Mouse (Mus musculus) cortical plate, adult 2 months (tissue): ENCODE results near the gene Ahnak.

Source experiments
- CTCF ChIP-seq: fragments of 200-500 bp; IDR thresholded peaks from 2 replicates; pipeline ENCODE4 v1.5.1; 2011; ENCODE audit warnings: mild to moderate bottlenecking, control low read depth, low read length; ENCODE audit not compliant: insufficient read depth; ENCODE audit errors: extremely low read depth
- POLR2A ChIP-seq: fragments of 200-500 bp; IDR thresholded peaks from 2 replicates; pipeline ENCODE4 v1.6.1; 2011; ENCODE audit warnings: mild to moderate bottlenecking, low read length, control low read depth; ENCODE audit not compliant: insufficient read depth; ENCODE audit errors: extremely low read depth

- TF ChIP-seq CTCF: no peak
- no peak for TF ChIP-seq POLR2A
Observed at GRCm38 (mm10) chr19:9119655-9120425, 130.8 kb downstream of the Ahnak start.
